Mouse (Mus musculus): ENCODE data around the gene Phtf1. TPM values are rescaled to one million over a fixed set of nuclear protein-coding genes. Genes with fewer than 3 reads are reported as not detected.

Phtf1 gene
- polyA plus RNA-seq (2021; fragmentation: Nextera tagmentation), result 5.2 and 18.4 TPM in 2 replicates
- long read RNA-seq, experiment 1, transcript Phtf1-202 (19 exons, 3,327 nt), result major isoform, 12 of 31 reads
- long read RNA-seq, experiment 1, partial matches to known transcripts, result 9 of 31 reads
- long read RNA-seq, experiment 1, other reads (novel, unspliced or antisense), result 8 of 31 reads
- long read RNA-seq, experiment 2, partial matches to known transcripts, result 13 of 22 reads
- long read RNA-seq, experiment 2, other reads (novel, unspliced or antisense), result 8 of 22 reads

DNA sequence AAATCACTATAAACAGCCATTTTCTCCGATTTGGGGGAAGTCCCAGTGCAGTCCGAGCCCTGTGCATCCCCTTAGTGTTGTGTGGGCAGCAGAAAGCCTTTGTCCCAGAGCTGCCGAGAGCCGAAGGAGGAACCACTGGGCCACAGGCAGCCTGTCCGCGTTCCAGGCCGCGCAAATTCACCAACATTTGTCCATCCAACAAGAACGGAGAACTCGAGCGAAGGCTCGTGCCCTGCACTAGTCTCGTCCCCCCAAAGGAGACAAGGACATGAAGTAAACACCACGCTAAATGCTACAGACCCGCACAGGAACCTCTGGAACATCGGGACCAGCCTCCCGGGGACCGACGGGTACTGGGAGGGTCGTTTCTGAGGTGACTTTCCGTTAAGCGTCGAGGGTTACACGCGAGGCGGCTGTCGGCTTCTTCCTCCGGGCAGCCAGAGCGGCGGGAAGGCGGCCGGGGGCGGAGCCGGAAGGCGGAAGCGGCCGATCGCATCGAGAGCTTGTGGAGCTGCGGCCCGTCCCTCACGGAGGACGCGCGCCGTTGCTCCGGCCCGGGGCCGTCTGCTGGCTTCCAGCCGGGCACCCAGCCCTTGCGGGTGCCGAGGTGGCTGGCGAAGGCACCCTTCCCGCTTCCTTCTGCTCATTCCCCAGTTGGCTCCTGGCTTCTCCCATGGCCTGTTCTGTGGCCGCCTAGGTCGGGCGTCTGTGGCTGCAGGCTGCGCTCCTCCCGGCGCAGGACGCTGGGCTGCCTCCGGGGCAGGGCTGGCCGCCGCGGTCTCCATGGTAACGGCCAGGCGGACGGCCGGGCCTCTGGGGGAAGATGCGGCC lies at the start of gene Phtf1:
Gene Phtf1, plus strand, starts transcription at position 250 of the 831 bp plus-strand sequence.

Other genes with a start within 250 kb of the Phtf1 start
- gene Olfml3, start 230.1 kb upstream of the Phtf1 start, polyA plus RNA-seq (2021; fragmentation: Nextera tagmentation), result 7.6 and 11.1 TPM in 2 replicates
- gene Gm10964, start 228.7 kb upstream of the Phtf1 start, polyA plus RNA-seq (2021; fragmentation: Nextera tagmentation), result not detected in 2 replicates
- 13.4 and 15.6 TPM in 2 replicates for gene Hipk1, start 176.5 kb upstream of the Phtf1 start, polyA plus RNA-seq (2021; fragmentation: Nextera tagmentation)
- gene Dclre1b, start 158.7 kb upstream of the Phtf1 start, polyA plus RNA-seq (2021; fragmentation: Nextera tagmentation), result 3.6 and 5.1 TPM in 2 replicates
- 9.2 and 11.2 TPM in 2 replicates for gene Ap4b1, start 158.6 kb upstream of the Phtf1 start, polyA plus RNA-seq (2021; fragmentation: Nextera tagmentation)
- gene Gm43064, start 158.5 kb upstream of the Phtf1 start, polyA plus RNA-seq (2021; fragmentation: Nextera tagmentation), result not detected in 2 replicates
- gene Bcl2l15, start 135.5 kb upstream of the Phtf1 start, polyA plus RNA-seq (2021; fragmentation: Nextera tagmentation), result not detected in 2 replicates
- gene Ptpn22, start 108.3 kb upstream of the Phtf1 start, polyA plus RNA-seq (2021; fragmentation: Nextera tagmentation), result 0.54 and 1.0 TPM in 2 replicates
- gene Rsbn1, start 54.0 kb upstream of the Phtf1 start, polyA plus RNA-seq (2021; fragmentation: Nextera tagmentation), result 5.9 and 6.0 TPM in 2 replicates

Measured in left cerebral cortex, adult 6 months (tissue).